Mouse (Mus musculus): Measurements from ENCODE around the gene Elf1.

- TF ChIP-seq CTCF (conservative IDR thresholded peaks at IDR 0.05; ENCODE audit: insufficient read depth, insufficient read length, low read depth, low read length) (no peak), POLR2A (IDR thresholded peaks at IDR 0.05; ENCODE audit: low read depth, low read length) (no peak)
These were observed 9.3 kb downstream of the Elf1 start for GRCm38 (mm10) chr14:79490246-79490645.
